Mouse (Mus musculus) midbrain, embryonic 16.5 days (tissue): ENCODE measurements around the gene Ube2j2. TPM values are rescaled to one million over a fixed set of nuclear protein-coding genes. Genes with fewer than 3 reads are reported as not detected.

Experiments used
- ATAC-seq: fragments of 200-750 bp; cut with Nextera tagmentation; 2 replicates; pipeline ENCODE4 v1.8.0; 2017; ENCODE audit warnings: moderate TSS enrichment
- H3K27ac ChIP-seq: fragments of 300-500 bp; sonication (generic); 2 replicates; pipeline ENCODE4 v1.5.1; 2014; ENCODE audit warnings: mild to moderate bottlenecking, low read length, mixed read lengths
- H3K27me3 ChIP-seq: fragments of 300-500 bp; sonication (generic); 2 replicates; pipeline ENCODE4 v1.6.1; 2014; ENCODE audit warnings: low read depth, low read length, mixed read lengths; ENCODE audit not compliant: control insufficient read depth, insufficient read depth
- H3K36me3 ChIP-seq: fragments of 300-500 bp; sonication (generic); 2 replicates; pipeline ENCODE4 v1.6.1; 2014; ENCODE audit warnings: mild to moderate bottlenecking, low read length, moderate library complexity, mixed read lengths; ENCODE audit not compliant: control insufficient read depth, insufficient read depth
- H3K4me1 ChIP-seq: fragments of 300-500 bp; sonication (generic); 2 replicates; pipeline ENCODE4 v1.6.1; 2014; ENCODE audit warnings: mild to moderate bottlenecking, low read length, mixed read lengths; ENCODE audit not compliant: control insufficient read depth, insufficient read depth
- H3K4me2 ChIP-seq: fragments of 300-500 bp; sonication (generic); 2 replicates; pipeline ENCODE4 v1.6.1; 2014; ENCODE audit warnings: mild to moderate bottlenecking, low read length, mixed read lengths
- H3K4me3 ChIP-seq: fragments of 300-500 bp; sonication (generic); 2 replicates; pipeline ENCODE4 v1.5.1; 2014; ENCODE audit warnings: low read depth, mild to moderate bottlenecking, low read length, moderate library complexity, mixed read lengths
- H3K9ac ChIP-seq: fragments of 300-500 bp; sonication (generic); 2 replicates; pipeline ENCODE4 v1.6.1; 2014; ENCODE audit warnings: low read depth, low read length, mixed read lengths
- H3K9me3 ChIP-seq: fragments of 300-500 bp; sonication (generic); replicated peaks from 2 replicates; pipeline ENCODE4 v1.6.1; 2014; ENCODE audit warnings: mild to moderate bottlenecking, low read length, mixed read lengths; ENCODE audit not compliant: control insufficient read depth, poor library complexity, severe bottlenecking
- WGBS: fragments of 180-500 bp; shearing (Covaris S2); extraction: QIAGEN DNeasy Blood & Tissue Kit; methylation state at CpG from one replicate; pipeline ENCODE4 v1.1.7; 2014; 5-methylcytosine and 5-hydroxymethylcytosine counted together
- microRNA-seq: library from miRNA; unstranded; fragments of <30 nt; microRNA quantifications from one replicate; pipeline ENCODE4, GENCODE M21; 2017
- polyA plus RNA-seq: library from polyadenylated mRNA; unstranded; fragments of >200 nt; fragmentation: Nextera tagmentation; extraction: Ambion mirVana; gene quantifications from 2 replicates; pipeline ENCODE4 v1.2.1, GENCODE M21; 2015

The Ube2j2 gene
- polyA plus RNA-seq, 1 experiment from 2014 or later = 109 TPM

DNA sequence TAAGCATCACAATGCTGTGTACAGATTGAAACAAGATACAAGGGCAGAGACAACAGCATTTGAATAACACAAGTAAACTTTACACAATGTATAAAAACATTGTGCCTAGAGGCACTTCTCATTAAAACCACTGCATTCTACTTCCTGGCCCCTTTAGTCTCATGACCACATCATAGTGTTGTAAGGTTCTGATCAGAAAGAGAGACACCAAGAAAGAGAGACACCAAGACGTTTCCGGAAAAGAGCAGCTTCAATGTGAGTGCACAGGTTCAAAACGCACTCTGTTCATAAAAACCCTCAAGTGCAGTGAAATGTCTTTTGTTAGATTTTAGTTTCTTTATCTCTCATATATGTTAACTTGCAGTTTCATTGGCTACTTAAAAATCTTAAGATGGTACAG, 60.5 kb downstream of the Ube2j2 start:
- Histone ChIP-seq H3K27me3 (no peaks in the 10 kb centered on the region), H3K9me3 (no peaks in the 10 kb centered on the region), H3K27ac (no peak overlapping the region), H3K4me2 (no peak overlapping the region), H3K4me1 (no peaks in the 10 kb centered on the region), H3K36me3 (peaks cover 46% of the 10 kb centered on the region), H3K9ac (no peak overlapping the region), H3K4me3 (no peak overlapping the region)
- no peak for ATAC-seq
- 95% methylated on average over 3 of the region's 3 CpGs for WGBS

DNA sequence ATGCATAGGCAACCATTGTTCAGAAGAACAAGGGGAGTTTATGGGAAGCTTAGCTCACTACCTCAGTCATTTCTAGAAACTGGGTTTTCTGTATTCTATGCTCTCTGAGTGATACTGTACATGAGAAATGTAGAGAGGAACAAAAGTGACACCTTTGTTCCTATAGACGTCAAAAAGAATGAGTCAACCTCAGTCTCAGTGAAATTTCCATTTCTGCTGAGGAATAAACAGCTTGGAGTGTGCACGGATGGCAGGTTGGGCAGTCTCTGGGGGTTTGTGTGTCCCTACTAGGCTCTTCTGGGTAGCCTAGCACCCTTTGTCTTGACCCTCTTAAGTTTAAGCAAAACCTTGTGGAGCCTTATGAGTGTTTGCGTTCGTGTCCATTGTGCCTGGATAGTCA, 64.7 kb downstream of the Ube2j2 start:
- Histone ChIP-seq H3K27me3 (no peaks in the 10 kb centered on the region), H3K4me2 (no peak overlapping the region), H3K9me3 (no peaks in the 10 kb centered on the region), H3K27ac (no peak overlapping the region), H3K4me1 (no peaks in the 10 kb centered on the region), H3K36me3 (peaks cover 23% of the 10 kb centered on the region), H3K4me3 (no peak overlapping the region), H3K9ac (no peak overlapping the region)
- no peak for ATAC-seq
- WGBS = 91% methylated on average over 4 of the region's 4 CpGs

Small RNA genes lying within 50 kb of the gene (microRNA-seq; reads per million reads assigned to microRNA genes)
- gene Gm22991 = not detected

Other genes with a start within 250 kb of the Ube2j2 start
- gene Fndc10, start 249.5 kb upstream of the Ube2j2 start, polyA plus RNA-seq = 11.4 and 12.2 TPM in 2 replicates
- 151 and 153 TPM in 2 replicates for gene Ssu72, start 239.0 kb upstream of the Ube2j2 start, polyA plus RNA-seq
- gene Tmem240, start 209.0 kb upstream of the Ube2j2 start, polyA plus RNA-seq = 22.0 and 25.3 TPM in 2 replicates
- gene Atad3a, start 182.7 kb upstream of the Ube2j2 start, polyA plus RNA-seq = 87.9 and 93.2 TPM in 2 replicates
- 31.0 and 31.5 TPM in 2 replicates for gene Vwa1, start 169.1 kb upstream of the Ube2j2 start, polyA plus RNA-seq
- gene Tmem88b, start 158.0 kb upstream of the Ube2j2 start, polyA plus RNA-seq = 0.85 and 1.1 TPM in 2 replicates
- gene Ankrd65, start 153.4 kb upstream of the Ube2j2 start, polyA plus RNA-seq = not detected in 2 replicates
- gene Mrpl20, start 141.0 kb upstream of the Ube2j2 start, polyA plus RNA-seq = 243 and 257 TPM in 2 replicates
- 148 and 154 TPM in 2 replicates for gene Ccnl2, start 131.3 kb upstream of the Ube2j2 start, polyA plus RNA-seq
- 131 and 134 TPM in 2 replicates for gene Aurkaip1, start 112.6 kb upstream of the Ube2j2 start, polyA plus RNA-seq
- 16.9 and 21.1 TPM in 2 replicates for gene Mxra8, start 104.2 kb upstream of the Ube2j2 start, polyA plus RNA-seq
- 10.3 and 11.0 TPM in 2 replicates for gene Dvl1, start 96.4 kb upstream of the Ube2j2 start, polyA plus RNA-seq
- gene Tas1r3, start 80.5 kb upstream of the Ube2j2 start, polyA plus RNA-seq = 0.29 and 0.58 TPM in 2 replicates
- gene Cptp, start 74.4 kb upstream of the Ube2j2 start, polyA plus RNA-seq = 25.1 and 28.1 TPM in 2 replicates
- gene Ints11, start 74.3 kb upstream of the Ube2j2 start, polyA plus RNA-seq = 75.7 and 78.7 TPM in 2 replicates
- gene Pusl1, start 52.0 kb upstream of the Ube2j2 start, polyA plus RNA-seq = 56.3 and 63.9 TPM in 2 replicates
- 77.4 and 78.1 TPM in 2 replicates for gene Acap3, start 52.0 kb upstream of the Ube2j2 start, polyA plus RNA-seq
- 6.6 and 7.8 TPM in 2 replicates for gene C1qtnf12, start 18.5 kb downstream of the Ube2j2 start, polyA plus RNA-seq
- 37.8 and 41.0 TPM in 2 replicates for gene B3galt6, start 48.8 kb downstream of the Ube2j2 start, polyA plus RNA-seq
- gene Sdf4, start 49.0 kb downstream of the Ube2j2 start, polyA plus RNA-seq = 112 and 114 TPM in 2 replicates
- gene Tnfrsf4, start 70.0 kb downstream of the Ube2j2 start, polyA plus RNA-seq = 0.91 TPM in 1 of 2 replicates, not detected in the other
- 2.0 and 2.4 TPM in 2 replicates for gene Tnfrsf18, start 82.3 kb downstream of the Ube2j2 start, polyA plus RNA-seq
- not detected in 2 replicates for gene Ttll10, start 115.6 kb downstream of the Ube2j2 start, polyA plus RNA-seq
- gene 9430015G10Rik, start 166.2 kb downstream of the Ube2j2 start, polyA plus RNA-seq = 34.3 and 38.6 TPM in 2 replicates
- 0.54 and 0.75 TPM in 2 replicates for gene Rnf223, start 186.7 kb downstream of the Ube2j2 start, polyA plus RNA-seq